Mouse (Mus musculus) G1E (cell line): Measurements from ENCODE around the gene Plac8.

ENCODE experiments used
- CTCF ChIP-seq: IDR thresholded peaks from 2 replicates; pipeline ENCODE4 v1.5.1; 2012; ENCODE audit warnings: low read depth, low read length, inconsistent platforms, mixed read lengths
- GATA1 ChIP-seq: IDR thresholded peaks from 2 replicates; pipeline ENCODE4 v1.6.1; 2012; ENCODE audit warnings: borderline replicate concordance, low read length, inconsistent platforms, mixed read lengths
- GATA2 ChIP-seq: IDR thresholded peaks from 2 replicates; pipeline ENCODE4 v1.6.1; 2012; ENCODE audit warnings: low read depth, low read length, inconsistent platforms, borderline replicate concordance
- POLR2AphosphoS5 ChIP-seq: IDR thresholded peaks from 2 replicates; pipeline ENCODE4 v1.6.1; 2012; ENCODE audit warnings: low read depth, low read length, inconsistent platforms; ENCODE audit not compliant: insufficient replicate concordance
- TAL1 ChIP-seq: conservative IDR thresholded peaks from 2 replicates; pipeline ENCODE4 v1.6.1; 2012; ENCODE audit warnings: low read depth, low read length, inconsistent platforms, mixed read lengths

GRCm38 (mm10) chr5:100512576-100512975 lies 59.5 kb downstream of the Plac8 start:
- TF ChIP-seq CTCF (no peak), GATA1 (no peak), POLR2AphosphoS5 (no peak), TAL1 (no peak), GATA2 (no peak)
